Mouse (Mus musculus): ENCODE measurements at regions not wholly inside any gene's neighbourhood (a gene's known extent, or its start where the extent isn't known, plus 50 kb on each side); places are given as distances from the start of the nearest gene placed in this dataset.

DNA sequence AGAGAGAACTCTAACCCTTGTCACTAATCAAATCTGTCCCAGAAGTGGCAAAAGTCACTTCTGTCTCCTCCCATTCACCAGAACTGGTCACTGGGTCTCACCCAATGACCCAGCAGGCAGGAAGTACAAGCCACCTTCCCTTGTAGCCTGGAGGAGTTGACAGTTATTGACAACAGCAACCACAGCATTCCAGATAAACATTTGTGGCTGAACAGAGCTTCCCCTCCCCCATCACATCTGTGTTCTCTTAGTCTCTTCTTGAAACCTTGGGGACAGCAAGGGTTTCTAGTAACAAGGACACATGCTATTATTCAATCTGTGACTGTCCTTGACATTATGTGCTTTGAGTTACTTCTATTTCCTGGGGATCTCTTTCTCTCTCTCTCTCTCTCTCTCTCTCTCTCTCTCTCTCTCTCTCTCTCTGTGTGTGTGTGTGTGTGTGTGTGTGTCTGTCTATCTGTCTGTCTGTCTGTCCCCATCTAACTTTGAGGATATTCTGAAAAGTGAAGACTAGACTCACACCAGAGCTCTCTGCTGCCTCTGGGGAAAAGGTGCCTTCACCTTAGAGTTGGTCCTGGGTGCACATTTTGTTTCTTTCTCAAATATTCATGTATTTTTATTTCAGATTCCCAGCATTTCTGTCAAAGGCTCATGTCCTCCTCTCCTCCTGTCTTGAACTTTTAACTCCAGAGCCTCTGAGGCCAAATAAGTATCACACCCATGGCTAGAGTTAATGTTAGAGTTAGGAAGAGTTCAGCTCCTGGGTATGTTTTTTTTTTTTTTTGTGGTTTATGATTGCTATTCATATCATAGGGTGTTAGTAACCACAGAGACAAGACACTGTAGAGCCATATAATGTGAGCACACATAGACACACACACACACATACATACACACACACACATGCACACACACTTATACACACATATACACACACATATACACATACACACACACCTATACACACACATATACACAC, 65.4 kb upstream of the Tut7 start:
- Histone ChIP-seq H3K27ac (replicated peaks) (no peak overlapping the region), H3K4me1 (peaks cover 29% of the 10 kb centered on the region), H3K27me3 (ENCODE audit: low read depth, poor library complexity, severe bottlenecking) (peaks cover 22% of the 10 kb centered on the region), H3K4me3 (no peak overlapping the region), H3K9me3 (replicated peaks) (0 out of 2 replicates have a peak, but pooled peaks cover 7% of the 10 kb centered on the region), H3K36me3 (no peaks in the 10 kb centered on the region)
- DNase-seq (ENCODE audit: low spot score) = no peak

DNA sequence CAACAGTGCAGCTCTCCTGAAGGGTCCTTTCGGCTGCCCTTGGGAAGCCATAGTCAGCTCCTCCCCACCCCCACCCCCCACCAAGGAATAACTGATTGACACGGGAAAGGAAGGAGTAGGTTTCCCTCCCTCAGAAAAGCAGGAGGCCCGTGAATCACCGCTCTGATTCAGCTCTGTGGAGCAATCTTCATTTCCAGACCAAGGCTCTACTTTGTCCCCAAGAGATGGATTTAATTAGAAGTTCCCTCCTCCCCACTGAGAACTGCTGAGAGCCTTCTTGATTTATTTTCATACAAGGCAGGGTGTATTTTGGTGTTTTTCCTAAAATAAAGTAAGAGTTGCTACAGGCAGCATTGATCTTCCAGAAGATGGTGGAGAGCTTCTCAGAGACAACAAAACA, 64.4 kb upstream of the Tut7 start:
- Histone ChIP-seq H3K27me3 (ENCODE audit: low read depth, poor library complexity, severe bottlenecking) (peaks cover 20% of the 10 kb centered on the region), H3K9me3 (replicated peaks) (0 out of 2 replicates have a peak, but pooled peaks cover 7% of the 10 kb centered on the region), H3K27ac (replicated peaks) (no peak overlapping the region), H3K4me3 (no peak overlapping the region), H3K4me1 (peaks cover 24% of the 10 kb centered on the region), H3K36me3 (no peaks in the 10 kb centered on the region)
- WGBS = 85% methylated on average over 4 of the region's 4 CpGs
- no peak for DNase-seq (ENCODE audit: low spot score)

DNA sequence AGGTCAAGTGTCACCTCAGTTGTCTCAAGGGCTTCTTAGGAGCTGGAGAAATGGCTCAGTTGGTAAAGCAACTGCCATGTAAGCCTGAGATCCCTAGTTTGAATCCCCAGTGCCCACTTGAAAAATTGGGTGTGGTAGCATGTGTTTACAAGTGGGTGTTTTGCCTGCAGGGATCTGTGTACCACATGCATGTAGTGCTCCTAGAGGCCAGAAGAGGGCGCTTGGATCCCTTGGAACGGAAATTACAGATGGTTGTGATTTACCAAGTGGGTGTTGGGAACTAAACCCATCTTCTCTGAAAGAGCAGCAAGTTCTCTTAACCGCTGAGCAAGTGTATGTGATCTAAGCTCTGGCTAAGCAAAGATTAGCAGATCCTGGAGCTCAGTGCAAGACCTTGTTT, 63.6 kb upstream of the Tut7 start:
- DNase-seq (ENCODE audit: low spot score) = no peak
- Histone ChIP-seq H3K27ac (replicated peaks) (no peak overlapping the region), H3K4me1 (peaks cover 21% of the 10 kb centered on the region), H3K4me3 (no peak overlapping the region), H3K36me3 (no peaks in the 10 kb centered on the region), H3K27me3 (ENCODE audit: low read depth, poor library complexity, severe bottlenecking) (peaks cover 15% of the 10 kb centered on the region), H3K9me3 (replicated peaks) (0 out of 2 replicates have a peak, but pooled peaks cover 7% of the 10 kb centered on the region)
- 54% methylated on average over 3 of the region's 3 CpGs for WGBS

DNA sequence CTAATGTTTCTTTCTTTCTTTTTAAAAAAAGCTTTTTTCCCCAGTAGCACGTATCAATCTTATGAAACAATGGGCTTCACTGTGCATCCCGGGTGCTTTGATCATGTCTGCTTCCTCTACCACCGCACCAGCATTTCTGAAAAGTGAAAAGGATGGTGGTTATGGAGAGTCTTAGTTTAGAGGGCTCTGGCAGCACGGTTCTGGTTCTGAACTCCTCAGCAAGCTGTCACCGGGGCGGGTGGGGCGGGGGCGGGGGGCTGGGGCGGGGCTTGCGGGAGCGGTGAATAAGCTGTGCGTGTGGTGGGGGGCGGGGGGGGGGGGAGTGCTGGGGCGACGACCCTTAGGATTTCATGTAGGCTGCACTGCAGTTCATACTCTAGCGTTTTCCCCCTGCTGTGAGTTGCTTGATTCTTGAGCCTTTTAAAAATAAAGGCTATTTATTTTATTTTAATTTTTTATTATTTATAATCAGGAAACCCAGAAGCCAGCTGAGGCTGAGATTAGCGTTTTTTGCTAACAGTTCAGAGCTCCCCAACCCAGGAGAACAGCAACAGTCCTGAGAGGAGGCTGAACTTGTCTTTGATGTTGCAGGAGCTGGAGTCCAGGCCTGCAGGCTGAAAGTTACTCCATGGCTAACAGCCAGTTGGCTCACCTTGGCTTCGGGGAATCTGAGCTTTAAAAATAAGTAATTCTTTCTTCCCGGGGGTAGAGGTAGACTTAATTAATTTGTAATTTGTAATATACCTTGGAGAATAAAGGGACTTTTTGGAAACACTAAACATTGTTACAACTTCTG, 59.2 kb upstream of the Tut7 start:
- peak overlapping the region; percentile 59 for H3K27ac ChIP-seq (replicated peaks)
- no peak for DNase-seq (ENCODE audit: low spot score)
- H3K4me3 ChIP-seq = peak overlapping the region; percentile 23; the same call in 1 of the 2 replicates
- H3K4me1 ChIP-seq = peaks cover 8% of the 10 kb centered on the region
- 0 out of 2 replicates have a peak, but pooled peaks cover 7% of the 10 kb centered on the region for H3K9me3 ChIP-seq (replicated peaks)
- no peaks in the 10 kb centered on the region for H3K36me3 ChIP-seq
- H3K27me3 ChIP-seq (ENCODE audit: low read depth, poor library complexity, severe bottlenecking) = no peaks in the 10 kb centered on the region
- WGBS = 49% methylated on average over 17 of the region's 19 CpGs

DNA sequence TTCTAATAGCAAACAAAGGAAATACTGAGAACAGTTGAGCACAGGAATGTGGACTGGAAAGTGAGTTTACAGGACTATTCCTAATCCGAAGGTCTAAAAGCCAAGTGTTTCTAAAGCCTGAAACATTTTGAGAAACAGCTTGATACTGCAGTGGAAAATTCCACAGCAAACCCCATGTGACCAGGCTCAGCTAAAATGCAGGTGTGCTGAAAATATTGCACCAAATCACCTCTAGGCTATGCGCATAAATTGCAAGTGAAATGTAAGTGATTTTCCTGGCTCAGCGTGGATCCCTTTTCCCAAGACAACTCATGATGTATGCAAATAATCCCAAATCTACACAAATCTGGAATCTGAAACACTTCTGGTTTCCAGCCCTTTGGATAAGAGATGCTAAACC, 57.1 kb upstream of the Tut7 start:
- WGBS = 92% methylated on average over 3 of the region's 3 CpGs
- peaks cover 8% of the 10 kb centered on the region for H3K4me1 ChIP-seq

GRCm38 (mm10) chr13:59875637-59876036, 52.7 kb upstream of the Tut7 start:
- Histone ChIP-seq H3K4me3 (no peak overlapping the region), H3K27me3 (ENCODE audit: low read depth, poor library complexity, severe bottlenecking) (no peaks in the 10 kb centered on the region), H3K36me3 (no peaks in the 10 kb centered on the region), H3K9me3 (replicated peaks) (no peaks in the 10 kb centered on the region), H3K4me1 (0 out of 2 replicates have a peak, but pooled peaks cover 3% of the 10 kb centered on the region), H3K27ac (replicated peaks) (no peak overlapping the region)
- WGBS = 85% methylated on average over 2 of the region's 2 CpGs
- DNase-seq (ENCODE audit: low spot score) = no peak

More for the DNA sequence above, 57.1 kb upstream of the Tut7 start:
- Histone ChIP-seq H3K27ac (replicated peaks) (no peak overlapping the region), H3K9me3 (replicated peaks) (no peaks in the 10 kb centered on the region), H3K27me3 (ENCODE audit: low read depth, poor library complexity, severe bottlenecking) (no peaks in the 10 kb centered on the region), H3K4me3 (no peak overlapping the region), H3K36me3 (no peaks in the 10 kb centered on the region)
- DNase-seq (ENCODE audit: low spot score) = no peak

DNA sequence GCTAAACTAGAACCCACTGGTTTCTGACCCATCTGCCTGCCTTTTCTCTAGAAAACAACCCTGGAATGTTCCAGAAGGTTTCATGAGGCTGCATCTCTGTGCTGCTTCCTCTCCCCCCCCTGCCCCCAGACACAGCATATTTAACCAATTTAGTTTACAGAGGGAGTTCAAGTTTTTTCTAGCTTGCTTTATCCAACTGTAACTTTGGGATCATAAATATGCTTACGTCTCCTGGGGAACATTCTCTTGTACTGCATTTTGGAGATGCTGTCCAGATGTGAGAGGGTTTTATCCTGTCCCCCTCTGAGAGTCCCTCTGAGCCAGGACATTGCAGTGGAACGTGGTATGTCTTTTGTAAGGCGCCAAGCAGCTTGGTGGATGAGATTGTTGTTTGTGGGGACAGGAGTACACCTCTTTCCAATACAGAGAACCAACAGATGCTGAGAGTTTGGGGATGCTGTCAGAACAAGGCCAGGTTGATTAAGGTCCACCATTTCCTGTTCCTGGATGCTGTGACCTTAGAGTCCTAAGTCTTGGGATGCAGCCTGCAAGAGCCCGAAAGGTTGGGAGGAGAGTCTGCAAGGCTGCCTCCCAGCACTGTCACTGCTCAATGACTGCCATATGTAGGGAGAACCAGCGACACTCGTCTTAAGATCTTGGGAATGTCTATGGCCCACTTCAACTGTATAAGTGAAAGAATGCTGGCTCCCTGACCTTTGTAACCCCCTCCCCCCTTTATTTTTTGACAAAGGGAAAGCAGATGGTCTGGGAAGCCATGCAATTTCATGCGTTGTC, 51.4 kb upstream of the Tut7 start:
- Histone ChIP-seq H3K4me1 (0 out of 2 replicates have a peak, but pooled peaks cover 3% of the 10 kb centered on the region), H3K9me3 (replicated peaks) (no peaks in the 10 kb centered on the region), H3K36me3 (no peaks in the 10 kb centered on the region), H3K27me3 (ENCODE audit: low read depth, poor library complexity, severe bottlenecking) (no peaks in the 10 kb centered on the region), H3K27ac (replicated peaks) (no peak overlapping the region), H3K4me3 (no peak overlapping the region)
- 78% methylated on average over 7 of the region's 7 CpGs for WGBS
- no peak for DNase-seq (ENCODE audit: low spot score)
